Mouse (Mus musculus): Measurements from ENCODE around the gene Prss44. TPM values are rescaled to one million over a fixed set of nuclear protein-coding genes. Genes with fewer than 3 reads are reported as not detected.

The Prss44 gene
- total and polyA plus RNA-seq, 3 experiments, result 0.17 TPM; not detected in 2

DNA sequence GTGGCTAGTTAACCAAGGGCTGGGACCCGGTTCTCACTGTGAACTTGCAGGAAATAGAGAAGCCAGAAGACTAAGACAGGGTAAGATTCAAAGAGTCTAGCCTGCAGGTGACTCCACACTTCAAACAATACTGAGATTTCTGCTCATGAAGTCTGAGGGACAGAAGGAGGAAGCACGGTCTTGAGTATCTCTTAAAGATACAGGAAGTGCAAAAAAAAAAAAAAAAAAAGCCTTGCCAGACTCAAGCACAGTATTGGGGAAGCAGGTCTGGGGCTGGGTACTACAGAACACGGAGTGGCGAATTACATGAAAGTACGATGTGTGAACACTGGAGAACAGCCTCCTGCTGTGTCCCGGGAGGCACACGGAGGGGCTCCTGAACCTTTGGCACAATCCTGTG is 12.0 kb downstream of the Prss44 start:
- peaks cover 2 to 12% of the 10 kb centered on the region in 2 experiments; a peak in 3 of 4 replicates for H3K4me1 ChIP-seq (ENCODE audit: control insufficient read depth in 1 of 2, insufficient read depth in 2 of 2)
- H3K4me2 ChIP-seq (ENCODE audit: insufficient read depth, low read depth, poor library complexity, severe bottlenecking), result peak overlapping the region; percentile 41; the same call in 1 of the 2 replicates
- peak overlapping the region; percentile 30; the same call in 1 of the 2 replicates for H3K9ac ChIP-seq (ENCODE audit: insufficient read depth, low read depth)
- in situ Hi-C loops (cut with MboI; ENCODE audit: low pct_ligation_motif_present, low pct_unique_long_range_greater_than_20kb, low sequenced_read_pairs) (no loop called here), dilution Hi-C loops (cut with MboI; ENCODE audit: extremely low pct_ligation_motif_present, extremely low pct_unique_long_range_greater_than_20kb, low sequenced_read_pairs) (no loop called here)
- no peak overlapping the region for H3K27ac ChIP-seq (ENCODE audit: insufficient read depth, low read depth)
- peak; percentile 19 for DNase-seq (ENCODE audit: extremely low read depth)
- no peaks in the 10 kb centered on the region for H3K36me3 ChIP-seq (replicated peaks in 1 of 2; ENCODE audit: control insufficient read depth in 1 of 2, insufficient read depth in 1 of 2, low read length in 1 of 2)
- TF ChIP-seq JUND (conservative IDR thresholded peaks at IDR 0.05; ENCODE audit: low read depth, low read length), result no peak
- no peak for TF ChIP-seq MAZ (IDR thresholded peaks at IDR 0.05; ENCODE audit: low read depth, low read length)
- no peak for TF ChIP-seq NRF1 (IDR thresholded peaks at IDR 0.05; ENCODE audit: low read depth, low read length)
- TF ChIP-seq ZNF384 (IDR thresholded peaks at IDR 0.05; ENCODE audit: low read depth, low read length), result peak; percentile 95
- TF ChIP-seq MYC (IDR thresholded peaks at IDR 0.05; ENCODE audit: low read depth, low read length), result peak; percentile 41; the same call in 1 of the 2 replicates
- peak; percentile 58 for TF ChIP-seq ELF1 (IDR thresholded peaks at IDR 0.05; ENCODE audit: low read depth, low read length)
- no peak for TF ChIP-seq BHLHE40 (IDR thresholded peaks at IDR 0.05; ENCODE audit: low read depth, low read length)
- no peaks in the 10 kb centered on the region for H3K9me3 ChIP-seq (replicated peaks; ENCODE audit: low read length)
- peaks cover 7% of the 10 kb centered on the region for H3K27me3 ChIP-seq (replicated peaks)
- H3K4me3 ChIP-seq (replicated peaks in 1 of 3; ENCODE audit: low read depth in 2 of 3, low read length in 2 of 3, poor library complexity in 1 of 3), result no peak overlapping the region
- H3K79me2 ChIP-seq (replicated peaks; ENCODE audit: control insufficient read depth, extremely low read depth, insufficient read depth, poor library complexity, severe bottlenecking), result no peaks in the 10 kb centered on the region

DNA sequence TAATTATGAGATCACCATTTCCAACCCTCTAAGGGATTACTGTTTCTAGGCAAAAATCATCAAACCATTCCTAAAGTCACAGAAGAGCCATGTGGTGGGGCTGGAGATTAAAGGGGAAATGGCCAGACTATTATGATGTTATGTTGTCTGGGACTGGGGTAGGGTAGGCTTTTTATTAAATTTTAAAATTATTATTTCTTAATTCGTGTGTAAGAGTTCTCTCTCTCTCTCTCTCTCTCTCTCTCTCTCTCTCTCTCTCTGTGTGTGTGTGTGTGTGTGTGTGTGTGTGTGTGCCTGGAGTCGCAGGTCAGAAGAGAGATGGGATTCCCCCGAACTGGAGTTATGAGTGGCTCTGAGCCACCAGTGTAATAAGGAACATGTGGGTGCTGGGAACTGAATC is 12.6 kb downstream of the Prss44 start, which contains the start of gene Prss43:
Prss43 (plus strand) TSS at position 301 of the 400 bp plus-strand sequence.
- Histone ChIP-seq H3K4me3 (replicated peaks in 1 of 3; ENCODE audit: low read depth in 2 of 3, low read length in 2 of 3, poor library complexity in 1 of 3) (no peak within 1 kb of the TSS), H3K27me3 (replicated peaks) (peaks cover 4% of the 10 kb centered on the region), H3K9me3 (replicated peaks; ENCODE audit: low read length) (no peaks in the 10 kb centered on the region), H3K4me1 (ENCODE audit: control insufficient read depth in 1 of 2, insufficient read depth in 2 of 2) (peaks cover 2 to 12% of the 10 kb centered on the region in 2 experiments; a peak in 3 of 4 replicates), H3K27ac (ENCODE audit: insufficient read depth, low read depth) (no peak within 1 kb of the TSS), H3K4me2 (ENCODE audit: insufficient read depth, low read depth, poor library complexity, severe bottlenecking) (peak within 1 kb of the TSS; percentile 41; the same call in 1 of the 2 replicates), H3K36me3 (replicated peaks in 1 of 2; ENCODE audit: control insufficient read depth in 1 of 2, insufficient read depth in 1 of 2, low read length in 1 of 2) (no peaks in the 10 kb centered on the region), H3K9ac (ENCODE audit: insufficient read depth, low read depth) (peak within 1 kb of the TSS; percentile 30; the same call in 1 of the 2 replicates), H3K79me2 (replicated peaks; ENCODE audit: control insufficient read depth, extremely low read depth, insufficient read depth, poor library complexity, severe bottlenecking) (no peaks in the 10 kb centered on the region)
- dilution Hi-C loops (cut with MboI; ENCODE audit: extremely low pct_ligation_motif_present, extremely low pct_unique_long_range_greater_than_20kb, low sequenced_read_pairs), result no loop called here
- TF ChIP-seq ZNF384 (IDR thresholded peaks at IDR 0.05; ENCODE audit: low read depth, low read length), result no peak
- no peak for TF ChIP-seq MEF2A (IDR thresholded peaks at IDR 0.05; ENCODE audit: borderline replicate concordance, low read depth, low read length)
- TF ChIP-seq USF2 (conservative IDR thresholded peaks at IDR 0.05; ENCODE audit: low read depth, low read length), result no peak
- no peak for TF ChIP-seq CHD1 (IDR thresholded peaks at IDR 0.05; ENCODE audit: low read depth, low read length)
- TF ChIP-seq EP300 (IDR thresholded peaks at IDR 0.05; ENCODE audit: low read length), result no peak
- no peak for TF ChIP-seq MAX (IDR thresholded peaks at IDR 0.05; ENCODE audit: low read length)
- TF ChIP-seq NRF1 (IDR thresholded peaks at IDR 0.05; ENCODE audit: low read depth, low read length), result no peak
- TF ChIP-seq CHD2 (IDR thresholded peaks at IDR 0.05; ENCODE audit: low read length), result no peak
- TF ChIP-seq E2F4 (IDR thresholded peaks at IDR 0.05; ENCODE audit: insufficient replicate concordance, low read depth, low read length), result no peak
- no peak for TF ChIP-seq MXI1 (IDR thresholded peaks at IDR 0.05; ENCODE audit: low read depth, low read length)
- no peak for TF ChIP-seq POLR2A (IDR thresholded peaks at IDR 0.05; ENCODE audit: low read depth, low read length)
- no peak for TF ChIP-seq RAD21 (IDR thresholded peaks at IDR 0.05; ENCODE audit: low read depth, low read length)
- in situ Hi-C loops (cut with MboI; ENCODE audit: low pct_ligation_motif_present, low pct_unique_long_range_greater_than_20kb, low sequenced_read_pairs), result no loop called here
- DNase-seq (ENCODE audit: extremely low read depth), result no peak
